Mouse (Mus musculus): ENCODE results near the gene Capza2. TPM values are rescaled to one million over a fixed set of nuclear protein-coding genes. Genes with fewer than 3 reads are reported as not detected.
"Not testable (repeated sequence)": the region's sequence is repeated elsewhere in the genome, so short reads cannot be mapped to it uniquely, and the experiment has no call there.

Capza2 gene
- polyA plus RNA-seq, 3 experiments from 2014 or later: 310 to 480 (median 320) TPM

GRCm38 (mm10) chr6:17642739-17643138 is 6.7 kb downstream of the Capza2 start:
- no peak for ATAC-seq

- no peak for ATAC-seq
Measured at GRCm38 (mm10) chr6:17646107-17646506, 10.1 kb downstream of the Capza2 start.

- ATAC-seq: peak; percentile 10
Measured at GRCm38 (mm10) chr6:17652132-17652531, 16.1 kb downstream of the Capza2 start.

- no peak for ATAC-seq
Measured at GRCm38 (mm10) chr6:17655080-17655479, 19.0 kb downstream of the Capza2 start.

- no peak for ATAC-seq
Measured at GRCm38 (mm10) chr6:17657308-17657707, 21.3 kb downstream of the Capza2 start.

GRCm38 (mm10) chr6:17665348-17665747 is 29.3 kb downstream of the Capza2 start:
- no peak for ATAC-seq

- ATAC-seq: no peak
Measured at GRCm38 (mm10) chr6:17666024-17666423, 30.0 kb downstream of the Capza2 start.

- no peak for ATAC-seq
Measured at GRCm38 (mm10) chr6:17667813-17668212, 31.8 kb downstream of the Capza2 start.

- ATAC-seq: no peak
Measured at GRCm38 (mm10) chr6:17668334-17668733, 32.3 kb downstream of the Capza2 start.

GRCm38 (mm10) chr6:17669826-17670225 is 33.8 kb downstream of the Capza2 start:
- no peak for ATAC-seq

- peak; percentile 83 for ATAC-seq
Measured at GRCm38 (mm10) chr6:17675019-17675756, 39.2 kb downstream of the Capza2 start.

- no peak for ATAC-seq
Measured at GRCm38 (mm10) chr6:17677008-17677407, 41.0 kb downstream of the Capza2 start.

- no peak for ATAC-seq
Measured at GRCm38 (mm10) chr6:17680266-17680925, 44.4 kb downstream of the Capza2 start.

- no peak for ATAC-seq
Measured at GRCm38 (mm10) chr6:17681810-17682209, 45.8 kb downstream of the Capza2 start.

GRCm38 (mm10) chr6:17688676-17689075 is 52.6 kb downstream of the Capza2 start:
- no peak for ATAC-seq

GRCm38 (mm10) chr6:17692647-17693046 is 56.6 kb downstream of the Capza2 start, which contains the start of gene St7:
Gene St7, plus strand, starts transcription at chr6:17692933.
- no peak for ATAC-seq

GRCm38 (mm10) chr6:17693726-17694549 is 57.9 kb downstream of the Capza2 start:
- ATAC-seq: peak; percentile 67

GRCm38 (mm10) chr6:17694550-17694951 is 58.5 kb downstream of the Capza2 start:
- ATAC-seq: no peak

- no peak for ATAC-seq
Measured at GRCm38 (mm10) chr6:17696321-17696734, 60.3 kb downstream of the Capza2 start.

- no peak for ATAC-seq
Measured at GRCm38 (mm10) chr6:17700936-17701612, 65.0 kb downstream of the Capza2 start.

GRCm38 (mm10) chr6:17704038-17704437 is 68.0 kb downstream of the Capza2 start:
- not testable (repeated sequence) for ATAC-seq

- no peak for ATAC-seq
Measured at GRCm38 (mm10) chr6:17705973-17706372, 69.9 kb downstream of the Capza2 start.

Measured in inflammation-experienced regulatory T-cells, adult 6 months (primary cell).